Mouse (Mus musculus) CH12.LX (cell line): Measurements from ENCODE around the gene Ccr4. TPM values are rescaled to one million over a fixed set of nuclear protein-coding genes. Genes with fewer than 3 reads are reported as not detected.

Source experiments
- DNase-seq: peaks from one replicate; pipeline ENCODE4 v3.0.0-alpha.2; 2013; ENCODE audit errors: extremely low read depth
- H3K27ac ChIP-seq: 2 replicates; pipeline ENCODE4 v1.5.1; 2012; ENCODE audit warnings: low read depth, mild to moderate bottlenecking, control low read depth, moderate library complexity; ENCODE audit not compliant: insufficient read depth
- H3K27me3 ChIP-seq: replicated peaks from 2 replicates; pipeline ENCODE3; 2012; ENCODE audit warnings: inconsistent platforms
- H3K36me3 ChIP-seq, 2 experiments: replicated peaks in 1 of 2; 2 replicates each; pipeline versions ENCODE3 to v1.6.1; 2012; ENCODE audit warnings: inconsistent platforms in 1 of 2, low read length in 1 of 2, mild to moderate bottlenecking in 1 of 2, mixed read lengths in 1 of 2, moderate library complexity in 1 of 2; ENCODE audit not compliant: control insufficient read depth in 1 of 2, insufficient read depth in 1 of 2
- H3K4me1 ChIP-seq, 2 experiments: 2 replicates each; pipeline ENCODE4 v1.6.1; 2012; ENCODE audit warnings: inconsistent platforms in 1 of 2, moderate library complexity in 1 of 2; ENCODE audit not compliant: insufficient read depth in 2 of 2, control insufficient read depth in 1 of 2
- H3K4me2 ChIP-seq: 2 replicates; pipeline ENCODE4 v1.6.1; 2012; ENCODE audit warnings: low read depth, mild to moderate bottlenecking, control low read depth; ENCODE audit not compliant: poor library complexity, insufficient read depth, severe bottlenecking
- H3K4me3 ChIP-seq, 3 experiments: fragments of 150-350 bp in 1 of 3; sonication (generic) in 1 of 3; replicated peaks in 1 of 3; 2 replicates each; pipeline versions ENCODE3 to v1.5.1; 2011 to 2012; ENCODE audit warnings: low read depth in 2 of 3, low read length in 2 of 3, mild to moderate bottlenecking in 2 of 3, moderate library complexity in 2 of 3, control low read depth in 1 of 3, improper control_type of control experiment in 1 of 3, inconsistent platforms in 1 of 3, mixed read lengths in 1 of 3; ENCODE audit not compliant: poor library complexity in 1 of 3
- H3K79me2 ChIP-seq: replicated peaks from 2 replicates; pipeline ENCODE4 v1.6.1; 2012; ENCODE audit warnings: mild to moderate bottlenecking, moderate library complexity; ENCODE audit not compliant: control insufficient read depth, poor library complexity, insufficient read depth, severe bottlenecking; ENCODE audit errors: extremely low read depth
- H3K9ac ChIP-seq: 2 replicates; pipeline ENCODE4 v1.6.1; 2012; ENCODE audit warnings: low read depth, mild to moderate bottlenecking, control low read depth, moderate library complexity; ENCODE audit not compliant: insufficient read depth
- H3K9me3 ChIP-seq: replicated peaks from 2 replicates; pipeline ENCODE3; 2012; ENCODE audit warnings: low read length, inconsistent platforms, mixed read lengths
- CHD1 ChIP-seq: IDR thresholded peaks from 2 replicates; pipeline ENCODE4 v1.6.1; 2012; ENCODE audit warnings: low read depth, low read length, improper control_type of control experiment, inconsistent platforms
- CTCF ChIP-seq, 2 experiments: IDR thresholded peaks in 1 of 2; conservative IDR thresholded peaks in 1 of 2; 2 replicates each; pipeline ENCODE4 v1.5.1; 2011 to 2012; ENCODE audit warnings: low read depth in 2 of 2, low read length in 2 of 2, improper control_type of control experiment in 1 of 2, inconsistent platforms in 1 of 2, mild to moderate bottlenecking in 1 of 2, moderate library complexity in 1 of 2
- ETS1 ChIP-seq: conservative IDR thresholded peaks from 2 replicates; pipeline ENCODE4 v1.6.1; 2012; ENCODE audit warnings: low read depth, mild to moderate bottlenecking, inconsistent platforms, low read length, improper control_type of control experiment, moderate library complexity
- GABPA ChIP-seq: IDR thresholded peaks from 2 replicates; pipeline ENCODE4 v1.6.1; 2012; ENCODE audit warnings: low read depth, low read length, improper control_type of control experiment, inconsistent platforms; ENCODE audit not compliant: insufficient replicate concordance
- JUN ChIP-seq: IDR thresholded peaks from 2 replicates; pipeline ENCODE4 v1.6.1; 2011; ENCODE audit warnings: low read depth, mild to moderate bottlenecking, low read length, improper control_type of control experiment, moderate library complexity; ENCODE audit not compliant: insufficient read depth
- MAZ ChIP-seq: IDR thresholded peaks from 2 replicates; pipeline ENCODE4 v1.6.1; 2012; ENCODE audit warnings: low read depth, mild to moderate bottlenecking, inconsistent platforms, low read length, improper control_type of control experiment, moderate library complexity
- NRF1 ChIP-seq: IDR thresholded peaks from 2 replicates; pipeline ENCODE4 v1.6.1; 2014; ENCODE audit warnings: low read depth, mild to moderate bottlenecking, inconsistent platforms, low read length, improper control_type of control experiment, moderate library complexity
- POLR2A ChIP-seq: IDR thresholded peaks from 2 replicates; pipeline ENCODE4 v1.6.1; 2011; ENCODE audit warnings: low read depth, mild to moderate bottlenecking, improper control_type of control experiment, low read length
- POLR2AphosphoS2 ChIP-seq: IDR thresholded peaks from 2 replicates; pipeline ENCODE4 v1.6.1; 2011; ENCODE audit warnings: low read depth, low read length, improper control_type of control experiment
- RAD21 ChIP-seq: IDR thresholded peaks from 2 replicates; pipeline ENCODE4 v1.6.1; 2011; ENCODE audit warnings: low read depth, mild to moderate bottlenecking, low read length, improper control_type of control experiment, moderate library complexity
- RCOR1 ChIP-seq: conservative IDR thresholded peaks from 2 replicates; pipeline ENCODE4 v1.6.1; 2012; ENCODE audit warnings: low read depth, mild to moderate bottlenecking, inconsistent platforms, low read length, improper control_type of control experiment
- TBP ChIP-seq: conservative IDR thresholded peaks from 2 replicates; pipeline ENCODE4 v1.6.1; 2011; ENCODE audit warnings: low read depth, low read length, improper control_type of control experiment
- USF1 ChIP-seq: IDR thresholded peaks from 2 replicates; pipeline ENCODE4 v1.6.1; 2014; ENCODE audit warnings: low read depth, mild to moderate bottlenecking, inconsistent platforms, low read length, improper control_type of control experiment
- USF2 ChIP-seq: conservative IDR thresholded peaks from 2 replicates; pipeline ENCODE4 v1.6.1; 2011; ENCODE audit warnings: low read depth, low read length, improper control_type of control experiment
- ZMIZ1 ChIP-seq: IDR thresholded peaks from 2 replicates; pipeline ENCODE4 v1.6.1; 2012; ENCODE audit warnings: low read depth, mild to moderate bottlenecking, inconsistent platforms, low read length, improper control_type of control experiment
- ZNF384 ChIP-seq: IDR thresholded peaks from 2 replicates; pipeline ENCODE4 v1.6.1; 2012; ENCODE audit warnings: low read depth, low read length, improper control_type of control experiment, inconsistent platforms
- dilution Hi-C: fragments of 300-500 bp; cut with MboI; formaldehyde crosslinking; loops from 2 replicates; pipeline ENCODE4 v1.14.3; 2020; ENCODE audit warnings: low sequenced_read_pairs; ENCODE audit not compliant: extremely low pct_unique_long_range_greater_than_20kb, extremely low pct_ligation_motif_present
- in situ Hi-C: fragments of 300-500 bp; cut with MboI; formaldehyde crosslinking; loops from 3 replicates; pipeline ENCODE4 v1.14.3; 2019; ENCODE audit warnings: low sequenced_read_pairs, low pct_ligation_motif_present, low pct_unique_long_range_greater_than_20kb, mixed read lengths
- polyA plus RNA-seq: library from polyadenylated mRNA; unstranded; fragments of >175 nt; gene quantifications from 2 replicates; pipeline ENCODE4 v1.2.1, GENCODE M21; 2012; ENCODE audit warnings: low read depth; ENCODE audit not compliant: insufficient read length
- total RNA-seq, 2 experiments: library from RNA; depleted of rRNA; stranded (reverse); fragments of 300-350 nt in 1 of 2; fragments of >200 nt in 1 of 2; gene quantifications; 2 replicates each; pipeline ENCODE4 v1.2.3; 2012 to 2014

The Ccr4 gene
- total and polyA plus RNA-seq, 3 experiments, result 0.08 to 0.74 (median 0.36) TPM

DNA sequence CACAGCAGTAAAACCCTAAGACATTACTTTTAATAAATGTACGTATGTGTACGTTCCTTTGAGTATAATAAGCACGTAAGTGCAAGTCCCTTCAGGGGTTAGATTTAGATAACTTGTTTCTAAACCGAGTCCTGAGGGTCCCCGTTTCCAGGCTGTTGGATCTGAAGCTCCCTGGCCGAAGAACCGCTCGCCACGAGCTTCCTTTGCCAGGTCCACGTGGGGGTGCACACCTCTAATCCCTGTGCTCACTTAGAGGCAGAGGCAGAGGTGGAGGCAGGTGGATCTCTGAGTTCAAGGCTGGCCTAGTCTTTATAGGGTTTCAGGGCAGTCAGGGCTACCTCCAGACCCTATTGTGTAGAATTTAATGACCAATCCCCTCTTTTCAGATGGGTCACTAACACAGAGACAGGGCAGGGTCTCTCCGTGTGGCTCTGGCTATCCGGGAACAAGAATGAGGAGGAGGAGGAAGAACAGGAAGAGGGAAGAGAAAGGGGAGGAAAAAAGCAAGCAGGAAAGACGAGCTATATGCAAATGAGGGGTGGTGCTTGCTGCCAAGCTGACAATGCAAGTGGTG, 13.3 kb upstream of the Ccr4 start:
- in situ Hi-C loops, result loop anchor here (5.0 kb wide), 1 partner anchor 64 kb away; no protein-coding TSS in a partner anchor
- Histone ChIP-seq H3K4me2 (0 out of 2 replicates have a peak overlapping the region, but pooled peaks have one; percentile 16), H3K27ac (no peak overlapping the region)

DNA sequence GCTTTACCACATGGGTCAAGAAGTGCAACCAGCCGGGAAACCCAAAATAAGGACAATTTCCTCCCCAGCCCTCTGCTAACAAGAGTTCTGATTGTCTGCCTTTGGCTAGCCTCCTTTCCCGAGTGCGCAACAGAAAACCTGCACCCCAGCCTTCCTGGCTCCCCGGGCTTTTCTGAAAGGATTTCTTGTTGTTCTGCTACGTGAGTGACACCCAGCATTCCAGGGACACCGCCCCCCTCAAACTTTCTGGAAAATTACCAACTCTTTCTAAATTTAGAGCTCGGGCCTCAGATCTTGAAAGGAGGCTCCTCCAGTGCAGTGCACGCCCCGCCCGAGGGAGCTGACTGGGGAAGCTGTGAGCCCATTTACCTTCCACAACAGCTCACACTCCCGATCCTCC, 10.6 kb upstream of the Ccr4 start, which contains the start of gene C130032M10Rik:
Gene C130032M10Rik (plus strand): TSS at position 334 of the 400 bp plus-strand sequence.
- Histone ChIP-seq H3K79me2 (no peaks in the 10 kb centered on the region), H3K9ac (no peak within 1 kb of the TSS), H3K27ac (no peak within 1 kb of the TSS), H3K4me1 (peaks cover 3 to 16% of the 10 kb centered on the region in 2 experiments; a peak in 3 of 4 replicates), H3K4me2 (no peak within 1 kb of the TSS), H3K27me3 (no peaks in the 10 kb centered on the region), H3K4me3 (no peak within 1 kb of the TSS), H3K36me3 (no peaks in the 10 kb centered on the region), H3K9me3 (peaks cover 15% of the 10 kb centered on the region)
- dilution Hi-C loops (no loop called here), in situ Hi-C loops (loop anchor here (5.0 kb wide), 1 partner anchor 67 kb away; no protein-coding TSS in a partner anchor)
- no peak for TF ChIP-seq NRF1
- no peak for TF ChIP-seq RAD21
- TF ChIP-seq ZNF384, result no peak
- no peak for TF ChIP-seq MAZ
- no peak for TF ChIP-seq ETS1
- TF ChIP-seq JUN, result no peak
- no peak for DNase-seq

More for the DNA sequence above, 13.3 kb upstream of the Ccr4 start:
- dilution Hi-C loops, result no loop called here
- H3K4me3 ChIP-seq, result no peak overlapping the region
- no peak for TF ChIP-seq POLR2AphosphoS2
- TF ChIP-seq POLR2A, result peak; percentile 57; the same call in 1 of the 2 replicates
- TF ChIP-seq CHD1, result no peak
- TF ChIP-seq ZMIZ1, result peak; percentile 89
- TF ChIP-seq CTCF (conservative IDR thresholded peaks at IDR 0.05 in 1 of 2, IDR thresholded peaks at IDR 0.05 in 1 of 2; ENCODE audit: low read depth in 2 of 2, low read length in 2 of 2), result no peak
- peak; percentile 91 for TF ChIP-seq TBP
- no peak for TF ChIP-seq USF2
- TF ChIP-seq, all 38 proteins: peak for 3
- no peaks in the 10 kb centered on the region for H3K27me3 ChIP-seq
- peaks cover 3 to 16% of the 10 kb centered on the region in 2 experiments; a peak in 3 of 4 replicates for H3K4me1 ChIP-seq
- DNase-seq, result no peak
- no peaks in the 10 kb centered on the region for H3K79me2 ChIP-seq
- no peaks in the 10 kb centered on the region for H3K36me3 ChIP-seq
- H3K9me3 ChIP-seq, result peaks cover 9% of the 10 kb centered on the region
- H3K9ac ChIP-seq, result no peak overlapping the region

DNA sequence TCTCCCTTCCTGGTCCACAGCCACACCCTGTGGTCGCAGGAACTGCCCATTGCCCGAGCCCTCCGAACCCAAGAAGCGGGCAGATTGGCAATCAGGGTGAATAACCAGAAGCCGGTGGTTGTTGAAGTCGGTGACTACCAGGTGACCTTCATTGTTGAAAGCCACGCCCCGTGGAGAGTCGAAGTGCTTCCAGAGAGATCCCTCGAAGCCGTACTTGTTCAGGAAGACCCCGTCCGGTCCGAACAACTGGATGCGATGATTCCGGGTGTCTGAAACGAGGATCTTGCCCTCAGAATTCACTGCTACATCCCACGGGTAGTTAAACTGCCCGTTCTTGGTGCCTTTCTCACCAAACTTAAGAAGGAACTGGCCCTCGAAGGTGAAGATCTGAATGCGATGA, 8.1 kb upstream of the Ccr4 start:
- Histone ChIP-seq H3K27me3 (no peaks in the 10 kb centered on the region), H3K9me3 (peaks cover 15% of the 10 kb centered on the region), H3K36me3 (no peaks in the 10 kb centered on the region), H3K9ac (no peak overlapping the region), H3K4me3 (no peak overlapping the region), H3K79me2 (no peaks in the 10 kb centered on the region), H3K4me1 (peaks cover under 1 to 2% of the 10 kb centered on the region in 2 experiments; a peak in 2 of 4 replicates), H3K4me2 (no peak overlapping the region), H3K27ac (no peak overlapping the region)
- in situ Hi-C loops (no loop called here), dilution Hi-C loops (no loop called here)
- no peak for DNase-seq
- TF ChIP-seq USF1 (no peak), RCOR1 (no peak), GABPA (no peak)
